Mouse (Mus musculus): Measurements from ENCODE around the gene Zeb2. TPM values are rescaled to one million over a fixed set of nuclear protein-coding genes. Genes with fewer than 3 reads are reported as not detected.

The Zeb2 gene
- polyA plus RNA-seq, 1 experiment = 3.2 TPM

DNA sequence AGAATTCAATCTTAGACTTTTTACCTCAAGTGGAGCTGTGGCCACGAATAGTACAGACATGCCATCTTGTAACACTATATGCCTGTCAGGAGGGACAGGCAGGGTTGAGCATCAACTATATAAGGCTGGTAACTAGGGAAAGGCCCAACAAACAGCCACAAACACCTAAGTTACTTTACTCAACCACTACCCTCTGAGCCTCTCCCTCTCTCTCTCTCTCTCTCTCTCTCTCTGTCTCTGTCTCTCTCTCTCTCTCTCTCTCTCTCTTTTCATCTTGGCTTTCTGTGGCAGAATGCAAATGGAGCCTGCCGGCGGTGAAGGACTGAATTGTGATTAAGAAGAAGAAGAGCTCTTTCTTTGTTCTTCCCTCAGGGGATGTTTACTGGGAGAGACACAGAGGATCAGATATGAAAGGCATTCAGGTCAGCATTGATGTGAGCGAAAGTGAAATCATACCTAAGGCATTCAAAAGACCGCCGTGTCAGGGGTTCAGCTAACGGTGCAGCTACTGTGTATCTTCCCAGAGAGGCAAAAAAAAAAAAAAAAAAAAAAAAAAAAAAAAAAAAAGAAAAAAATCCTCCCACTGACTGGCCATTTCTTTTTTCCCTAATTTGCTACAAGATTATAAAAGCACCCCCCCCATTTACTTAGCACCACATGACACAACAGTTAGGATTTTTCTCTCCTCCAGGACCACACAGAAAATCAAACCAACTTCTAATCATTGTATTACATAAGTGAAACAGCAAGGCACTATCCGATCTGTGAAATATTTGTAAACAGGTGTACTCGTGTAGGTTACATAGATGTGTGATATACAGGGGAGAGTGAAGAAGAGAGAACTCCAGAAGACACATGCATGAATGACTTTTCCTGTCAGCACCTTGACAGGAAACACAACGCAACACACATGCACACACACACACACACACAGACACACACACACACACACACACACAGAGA is 13.9 kb downstream of the Zeb2 start:
- H3K4me1 ChIP-seq (ENCODE audit: control insufficient read depth, insufficient read depth, low read length) = no peaks in the 10 kb centered on the region
- no peaks in the 10 kb centered on the region for H3K36me3 ChIP-seq (ENCODE audit: control insufficient read depth, insufficient read depth, low read length)
- no peak overlapping the region for H3K27ac ChIP-seq (ENCODE audit: control insufficient read depth, insufficient read depth, low read depth, low read length)
- no peaks in the 10 kb centered on the region for H3K27me3 ChIP-seq (ENCODE audit: control insufficient read depth, insufficient read depth, low read length)
- TF ChIP-seq CTCF (IDR thresholded peaks at IDR 0.05; ENCODE audit: control insufficient read depth, insufficient read depth, insufficient replicate concordance, low read depth, low read length) (no peak), POLR2A (IDR thresholded peaks at IDR 0.05; ENCODE audit: control insufficient read depth, low read depth, low read length) (no peak)
- H3K4me3 ChIP-seq (ENCODE audit: control insufficient read depth, low read depth, low read length) = no peak overlapping the region

DNA sequence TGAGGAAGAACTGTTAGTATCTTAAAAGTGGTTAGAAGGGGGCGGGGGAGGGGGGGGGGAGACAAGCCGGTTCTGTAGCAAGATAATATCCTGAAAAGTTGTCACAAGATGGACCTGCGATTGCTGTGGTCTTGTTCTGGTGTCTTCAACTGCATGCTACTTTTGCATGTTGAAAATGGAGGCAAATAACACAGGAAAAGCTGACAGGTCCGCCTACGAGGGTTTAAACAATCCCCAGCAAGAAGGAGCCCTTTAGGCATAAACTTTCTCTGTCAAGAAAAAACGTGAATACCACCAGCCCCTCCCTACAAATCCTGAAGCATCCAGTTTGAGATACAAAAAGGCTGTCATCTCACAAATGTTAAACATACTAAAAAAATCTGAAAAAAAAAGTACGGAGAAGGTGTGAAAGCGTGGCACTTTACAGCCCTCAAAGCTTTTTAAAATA is 15.0 kb downstream of the Zeb2 start:
- Histone ChIP-seq H3K27ac (ENCODE audit: control insufficient read depth, insufficient read depth, low read depth, low read length) (no peak overlapping the region), H3K4me1 (ENCODE audit: control insufficient read depth, insufficient read depth, low read length) (peaks cover 2% of the 10 kb centered on the region)
- TF ChIP-seq POLR2A (IDR thresholded peaks at IDR 0.05; ENCODE audit: control insufficient read depth, low read depth, low read length) (no peak), CTCF (IDR thresholded peaks at IDR 0.05; ENCODE audit: control insufficient read depth, insufficient read depth, insufficient replicate concordance, low read depth, low read length) (no peak)

DNA sequence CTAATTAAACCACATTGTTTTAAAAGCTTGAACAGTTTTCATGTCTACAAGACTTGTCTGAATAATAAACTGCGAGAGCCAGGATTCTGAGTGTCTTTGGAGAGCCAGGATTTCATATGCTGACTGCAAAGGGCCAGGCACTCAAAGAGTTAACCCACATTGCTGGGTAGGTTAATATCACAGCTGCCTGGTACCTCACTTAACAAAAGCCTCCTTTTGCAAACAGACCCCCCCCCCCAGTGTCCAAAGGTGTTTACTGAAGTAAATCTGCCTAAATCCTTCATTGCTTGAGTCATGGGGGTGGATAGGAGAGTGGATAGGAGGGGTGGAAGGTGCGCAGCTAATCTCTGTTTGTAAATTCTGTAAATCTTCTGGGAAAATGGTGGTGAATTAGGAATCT is 15.6 kb downstream of the Zeb2 start:
- Histone ChIP-seq H3K36me3 (ENCODE audit: control insufficient read depth, insufficient read depth, low read length) (no peaks in the 10 kb centered on the region), H3K4me3 (ENCODE audit: control insufficient read depth, low read depth, low read length) (no peak overlapping the region), H3K4me1 (ENCODE audit: control insufficient read depth, insufficient read depth, low read length) (peaks cover 2% of the 10 kb centered on the region), H3K27me3 (ENCODE audit: control insufficient read depth, insufficient read depth, low read length) (no peaks in the 10 kb centered on the region), H3K27ac (ENCODE audit: control insufficient read depth, insufficient read depth, low read depth, low read length) (no peak overlapping the region)
- TF ChIP-seq CTCF (IDR thresholded peaks at IDR 0.05; ENCODE audit: control insufficient read depth, insufficient read depth, insufficient replicate concordance, low read depth, low read length) = no peak
- no peak for TF ChIP-seq POLR2A (IDR thresholded peaks at IDR 0.05; ENCODE audit: control insufficient read depth, low read depth, low read length)

More for the DNA sequence above, 15.0 kb downstream of the Zeb2 start:
- Histone ChIP-seq H3K4me3 (ENCODE audit: control insufficient read depth, low read depth, low read length) (no peak overlapping the region), H3K27me3 (ENCODE audit: control insufficient read depth, insufficient read depth, low read length) (no peaks in the 10 kb centered on the region), H3K36me3 (ENCODE audit: control insufficient read depth, insufficient read depth, low read length) (no peaks in the 10 kb centered on the region)

DNA sequence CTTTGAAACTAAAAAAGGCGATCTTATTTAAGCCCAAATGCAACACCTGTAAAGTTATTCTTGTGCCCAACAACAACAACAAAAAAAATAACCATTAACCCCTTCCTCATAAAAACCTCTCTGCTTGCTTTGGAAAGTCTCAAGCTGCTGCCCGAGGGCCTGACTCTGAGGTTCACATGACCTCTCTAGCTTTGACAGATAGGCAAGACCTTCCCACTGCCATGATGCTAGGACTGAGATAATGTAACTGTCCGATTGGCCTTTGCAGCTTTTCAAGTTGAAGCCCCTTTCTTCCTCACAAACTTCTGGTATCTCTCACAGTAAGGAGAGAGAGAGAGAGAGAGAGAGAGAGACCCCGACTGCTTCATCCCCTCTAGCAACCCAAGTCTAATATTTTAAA is 16.2 kb downstream of the Zeb2 start:
- Histone ChIP-seq H3K27me3 (ENCODE audit: control insufficient read depth, insufficient read depth, low read length) (no peaks in the 10 kb centered on the region), H3K36me3 (ENCODE audit: control insufficient read depth, insufficient read depth, low read length) (no peaks in the 10 kb centered on the region), H3K4me3 (ENCODE audit: control insufficient read depth, low read depth, low read length) (no peak overlapping the region), H3K4me1 (ENCODE audit: control insufficient read depth, insufficient read depth, low read length) (peaks cover 2% of the 10 kb centered on the region), H3K27ac (ENCODE audit: control insufficient read depth, insufficient read depth, low read depth, low read length) (0 out of 2 replicates have a peak overlapping the region, but pooled peaks have one; percentile 13)
- TF ChIP-seq CTCF (IDR thresholded peaks at IDR 0.05; ENCODE audit: control insufficient read depth, insufficient read depth, insufficient replicate concordance, low read depth, low read length) (no peak), POLR2A (IDR thresholded peaks at IDR 0.05; ENCODE audit: control insufficient read depth, low read depth, low read length) (no peak)

DNA sequence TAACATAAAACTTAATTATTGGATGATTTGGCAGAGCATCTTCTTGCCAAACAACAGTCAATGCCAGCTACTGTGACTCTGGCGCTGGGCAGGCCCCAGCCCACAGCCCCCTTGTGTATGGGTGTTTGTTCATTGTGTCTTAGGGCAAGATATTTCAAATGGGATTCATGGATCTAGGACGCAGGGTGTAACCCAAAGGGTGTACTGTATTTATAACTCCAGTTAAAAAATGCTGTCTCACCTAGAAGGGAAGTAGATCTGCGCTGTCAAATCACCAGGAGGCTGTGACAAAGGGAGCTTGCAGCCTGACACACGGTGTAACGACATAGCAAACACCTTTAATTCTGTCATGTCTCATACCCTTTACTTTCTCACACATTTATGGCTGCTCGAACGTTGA is 16.6 kb downstream of the Zeb2 start:
- Histone ChIP-seq H3K27ac (ENCODE audit: control insufficient read depth, insufficient read depth, low read depth, low read length) (0 out of 2 replicates have a peak overlapping the region, but pooled peaks have one; percentile 3), H3K36me3 (ENCODE audit: control insufficient read depth, insufficient read depth, low read length) (no peaks in the 10 kb centered on the region), H3K27me3 (ENCODE audit: control insufficient read depth, insufficient read depth, low read length) (no peaks in the 10 kb centered on the region), H3K4me3 (ENCODE audit: control insufficient read depth, low read depth, low read length) (no peak overlapping the region), H3K4me1 (ENCODE audit: control insufficient read depth, insufficient read depth, low read length) (peaks cover 2% of the 10 kb centered on the region)
- TF ChIP-seq POLR2A (IDR thresholded peaks at IDR 0.05; ENCODE audit: control insufficient read depth, low read depth, low read length) = no peak
- no peak for TF ChIP-seq CTCF (IDR thresholded peaks at IDR 0.05; ENCODE audit: control insufficient read depth, insufficient read depth, insufficient replicate concordance, low read depth, low read length)

DNA sequence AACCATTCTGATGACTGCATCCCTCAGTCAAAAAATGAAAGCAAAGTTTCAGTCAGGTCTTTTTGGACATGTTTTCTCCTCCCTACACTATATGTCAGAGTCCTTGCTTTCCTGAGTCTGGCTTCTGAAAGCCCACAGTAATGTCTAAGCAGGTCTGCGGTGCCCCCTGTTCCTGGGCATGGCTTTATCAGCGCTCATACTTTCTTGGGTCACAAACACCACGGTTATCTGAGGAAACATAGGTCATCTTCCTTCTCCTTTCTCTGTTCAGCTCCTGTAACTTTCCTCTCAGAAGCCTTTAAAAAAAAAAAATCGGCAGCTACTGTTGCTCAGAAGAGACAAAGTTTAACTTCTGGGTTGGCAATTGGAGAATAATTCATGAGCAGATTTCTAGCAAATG is 17.2 kb downstream of the Zeb2 start:
- no peaks in the 10 kb centered on the region for H3K27me3 ChIP-seq (ENCODE audit: control insufficient read depth, insufficient read depth, low read length)
- H3K4me1 ChIP-seq (ENCODE audit: control insufficient read depth, insufficient read depth, low read length) = peaks cover 2% of the 10 kb centered on the region
- H3K36me3 ChIP-seq (ENCODE audit: control insufficient read depth, insufficient read depth, low read length) = no peaks in the 10 kb centered on the region
- H3K4me3 ChIP-seq (ENCODE audit: control insufficient read depth, low read depth, low read length) = no peak overlapping the region
- H3K27ac ChIP-seq (ENCODE audit: control insufficient read depth, insufficient read depth, low read depth, low read length) = peak overlapping the region; percentile 17; the same call in 1 of the 2 replicates
- no peak for TF ChIP-seq CTCF (IDR thresholded peaks at IDR 0.05; ENCODE audit: control insufficient read depth, insufficient read depth, insufficient replicate concordance, low read depth, low read length)
- no peak for TF ChIP-seq POLR2A (IDR thresholded peaks at IDR 0.05; ENCODE audit: control insufficient read depth, low read depth, low read length)

DNA sequence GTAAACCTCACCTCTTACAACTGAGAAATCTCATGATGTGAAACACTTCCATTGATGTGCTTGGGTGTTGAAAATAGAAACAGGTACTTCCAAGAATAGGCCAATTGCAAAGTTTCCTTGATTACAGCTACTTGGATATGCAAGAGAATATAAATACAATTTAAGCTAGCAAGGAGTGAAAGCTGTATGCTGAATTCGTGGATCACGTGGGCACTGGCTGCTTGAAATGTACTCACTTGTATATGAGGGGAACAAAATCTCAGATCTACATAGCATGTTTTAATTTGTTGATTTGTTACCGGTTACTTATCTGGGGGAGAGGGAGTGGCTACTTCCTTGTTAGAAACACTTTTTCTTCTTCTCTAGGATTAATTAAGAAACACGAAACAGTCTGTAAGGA is 18.1 kb downstream of the Zeb2 start:
- no peaks in the 10 kb centered on the region for H3K36me3 ChIP-seq (ENCODE audit: control insufficient read depth, insufficient read depth, low read length)
- no peak for TF ChIP-seq POLR2A (IDR thresholded peaks at IDR 0.05; ENCODE audit: control insufficient read depth, low read depth, low read length)
- H3K4me1 ChIP-seq (ENCODE audit: control insufficient read depth, insufficient read depth, low read length) = peaks cover 2% of the 10 kb centered on the region
- H3K4me3 ChIP-seq (ENCODE audit: control insufficient read depth, low read depth, low read length) = no peak overlapping the region
- no peak overlapping the region for H3K27ac ChIP-seq (ENCODE audit: control insufficient read depth, insufficient read depth, low read depth, low read length)
- H3K27me3 ChIP-seq (ENCODE audit: control insufficient read depth, insufficient read depth, low read length) = no peaks in the 10 kb centered on the region

Measured in testis, adult 2 months (tissue).